Mouse (Mus musculus) kidney, embryonic 14.5 days (tissue): ENCODE data around the gene Srsf2. TPM values are rescaled to one million over a fixed set of nuclear protein-coding genes. Genes with fewer than 3 reads are reported as not detected.

ENCODE experiments used
- ATAC-seq: fragments of 200-750 bp; cut with Nextera tagmentation; 2 replicates; pipeline ENCODE4 v1.8.0; 2017; ENCODE audit warnings: moderate number of reproducible peaks, mild to moderate bottlenecking, moderate TSS enrichment, moderate library complexity; ENCODE audit not compliant: low FRiP score, low TSS enrichment
- H3K27ac ChIP-seq: fragments of 300-500 bp; sonication (generic); 2 replicates; pipeline ENCODE4 v1.5.1; 2014; ENCODE audit warnings: low read depth, mild to moderate bottlenecking, low read length, moderate library complexity, mixed read lengths
- H3K27me3 ChIP-seq: fragments of 300-500 bp; sonication (generic); 2 replicates; pipeline ENCODE4 v1.6.1; 2014; ENCODE audit warnings: mild to moderate bottlenecking, low read length; ENCODE audit not compliant: control insufficient read depth, insufficient read depth
- H3K36me3 ChIP-seq: fragments of 300-500 bp; sonication (generic); 2 replicates; pipeline ENCODE4 v1.6.1; 2014; ENCODE audit warnings: low read length, mixed read lengths; ENCODE audit not compliant: control insufficient read depth, insufficient read depth
- H3K4me1 ChIP-seq: fragments of 300-500 bp; sonication (generic); 2 replicates; pipeline ENCODE4 v1.6.1; 2014; ENCODE audit warnings: low read length, mixed read lengths; ENCODE audit not compliant: control insufficient read depth, insufficient read depth
- H3K4me2 ChIP-seq: fragments of 300-500 bp; sonication (generic); replicated peaks from 2 replicates; pipeline ENCODE4 v1.6.1; 2014; ENCODE audit warnings: low read depth, mild to moderate bottlenecking, low read length
- H3K4me3 ChIP-seq: fragments of 300-500 bp; sonication (generic); 2 replicates; pipeline ENCODE4 v1.5.1; 2014; ENCODE audit warnings: mild to moderate bottlenecking, low read length
- H3K9ac ChIP-seq: fragments of 300-500 bp; sonication (generic); 2 replicates; pipeline ENCODE4 v1.6.1; 2014; ENCODE audit warnings: low read depth, mild to moderate bottlenecking, low read length, moderate library complexity
- H3K9me3 ChIP-seq: fragments of 300-500 bp; sonication (generic); 2 replicates; pipeline ENCODE4 v1.6.1; 2016; ENCODE audit warnings: low read length; ENCODE audit not compliant: control insufficient read depth
- WGBS: fragments of 180-500 bp; shearing (Covaris S2); extraction: QIAGEN DNeasy Blood & Tissue Kit; methylation state at CpG from one replicate; pipeline ENCODE4 v1.1.7; 2014; 5-methylcytosine and 5-hydroxymethylcytosine counted together
- polyA plus RNA-seq: library from polyadenylated mRNA; unstranded; fragments of >200 nt; fragmentation: Nextera tagmentation; extraction: Ambion mirVana; gene quantifications from 2 replicates; pipeline ENCODE4 v1.2.1, GENCODE M21; 2014

Srsf2 gene
- polyA plus RNA-seq, 1 experiment from 2014 or later = 1,041 TPM

- Histone ChIP-seq H3K4me2 (peak overlapping the region; percentile 84), H3K27ac (peak overlapping the region; percentile 98), H3K9me3 (no peaks in the 10 kb centered on the region), H3K4me3 (peak overlapping the region; percentile 90), H3K9ac (peak overlapping the region; percentile 94), H3K27me3 (no peaks in the 10 kb centered on the region), H3K4me1 (peaks cover 23% of the 10 kb centered on the region), H3K36me3 (peaks cover 42% of the 10 kb centered on the region)
- WGBS = under 1% methylated on average over 71 of the region's 73 CpGs
- peak; percentile 36; the same call in 1 of the 2 replicates for ATAC-seq
Measured at GRCm38 (mm10) chr11:116842531-116843260, 10.2 kb downstream of the Srsf2 start.

DNA sequence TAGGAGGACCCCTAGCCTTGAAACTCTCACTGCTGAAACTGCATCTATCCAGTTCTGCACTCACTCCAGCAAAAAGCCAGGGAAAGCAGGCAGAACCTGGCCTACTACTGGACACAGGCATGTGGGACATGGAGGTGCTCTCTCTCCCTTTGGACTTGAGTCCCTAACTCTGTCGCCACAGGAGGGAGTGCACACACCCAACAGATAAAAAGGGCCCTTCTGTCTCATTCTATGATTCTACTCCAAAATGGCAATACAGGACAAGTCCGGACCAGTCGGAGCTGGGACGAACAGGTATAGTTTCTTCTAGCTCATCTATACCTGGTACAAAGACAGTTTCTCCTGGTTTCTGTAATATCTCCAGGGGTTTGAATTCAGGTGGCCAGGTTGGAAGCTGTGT lies 12.1 kb downstream of the Srsf2 start:
- peaks cover 21% of the 10 kb centered on the region for H3K4me1 ChIP-seq
- H3K9me3 ChIP-seq = no peaks in the 10 kb centered on the region
- H3K9ac ChIP-seq = peak overlapping the region; percentile 94; the same call in 1 of the 2 replicates
- H3K4me2 ChIP-seq = peak overlapping the region; percentile 84
- peak overlapping the region; percentile 90 for H3K4me3 ChIP-seq
- no peak overlapping the region for H3K27ac ChIP-seq
- no peak for ATAC-seq
- peaks cover 60% of the 10 kb centered on the region for H3K36me3 ChIP-seq
- no peaks in the 10 kb centered on the region for H3K27me3 ChIP-seq
- 83% methylated on average over 4 of the region's 4 CpGs for WGBS

GRCm38 (mm10) chr11:116839601-116840000 lies 13.3 kb downstream of the Srsf2 start:
- Histone ChIP-seq H3K27me3 (no peaks in the 10 kb centered on the region), H3K4me2 (no peak overlapping the region), H3K27ac (no peak overlapping the region), H3K9ac (no peak overlapping the region), H3K36me3 (peaks cover 69% of the 10 kb centered on the region), H3K9me3 (no peaks in the 10 kb centered on the region), H3K4me3 (no peak overlapping the region), H3K4me1 (peaks cover 20% of the 10 kb centered on the region)
- no peak for ATAC-seq
- WGBS = 84% methylated on average over 7 of the region's 7 CpGs

DNA sequence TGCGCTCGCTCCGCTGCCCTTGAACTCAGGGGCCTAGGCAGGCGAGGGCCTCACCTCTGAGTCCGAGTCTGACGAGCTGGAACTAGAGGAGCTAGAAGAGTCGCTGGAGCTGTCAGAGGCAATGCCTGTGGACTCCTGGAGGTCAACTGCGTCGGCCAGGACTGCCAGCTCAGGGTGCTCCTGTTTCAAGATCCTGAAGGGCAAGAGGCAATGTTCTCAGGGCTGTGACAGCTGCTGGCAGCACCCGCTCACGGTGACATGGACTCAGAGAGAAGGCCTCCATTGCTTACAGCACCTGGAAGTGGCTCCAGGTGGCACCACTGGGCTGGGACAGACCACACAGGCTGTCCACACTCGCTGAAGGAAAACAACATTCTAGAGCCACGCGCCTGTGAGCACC lies 14.0 kb downstream of the Srsf2 start:
- Histone ChIP-seq H3K36me3 (peaks cover 76% of the 10 kb centered on the region), H3K4me1 (peaks cover 16% of the 10 kb centered on the region), H3K27ac (no peak overlapping the region), H3K4me3 (no peak overlapping the region), H3K9ac (no peak overlapping the region), H3K9me3 (no peaks in the 10 kb centered on the region), H3K27me3 (no peaks in the 10 kb centered on the region), H3K4me2 (no peak overlapping the region)
- 69% methylated on average over 14 of the region's 14 CpGs for WGBS
- ATAC-seq = no peak

- Histone ChIP-seq H3K27ac (no peak overlapping the region), H3K9me3 (no peaks in the 10 kb centered on the region), H3K36me3 (peaks cover 89% of the 10 kb centered on the region), H3K27me3 (no peaks in the 10 kb centered on the region), H3K9ac (no peak overlapping the region), H3K4me1 (peaks cover 16% of the 10 kb centered on the region), H3K4me3 (no peak overlapping the region), H3K4me2 (no peak overlapping the region)
- ATAC-seq = no peak
- WGBS = 91% methylated on average over 10 of the region's 10 CpGs
Measured at GRCm38 (mm10) chr11:116837441-116837840, 15.5 kb downstream of the Srsf2 start.

DNA sequence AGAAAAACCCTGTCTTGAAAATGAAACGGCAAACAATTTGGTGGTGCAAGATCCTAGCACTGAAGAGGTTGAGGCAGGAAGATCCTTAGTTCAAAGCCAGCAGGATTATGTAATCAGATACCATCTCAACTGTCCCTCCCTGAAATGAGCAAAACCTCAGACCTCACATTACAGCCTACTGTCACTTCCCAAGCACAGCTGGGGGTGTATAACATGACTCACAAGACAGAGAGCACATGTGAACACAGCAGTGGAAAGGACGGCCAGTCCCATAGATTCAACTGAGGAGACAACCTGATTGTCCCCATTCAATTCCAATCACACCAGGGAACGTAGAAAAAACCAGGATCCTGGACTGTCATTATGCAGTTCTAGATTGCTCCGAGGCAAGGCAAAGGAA lies 16.6 kb downstream of the Srsf2 start:
- H3K27me3 ChIP-seq = no peaks in the 10 kb centered on the region
- no peak for ATAC-seq
- no peak overlapping the region for H3K9ac ChIP-seq
- H3K9me3 ChIP-seq = no peaks in the 10 kb centered on the region
- peaks cover 11% of the 10 kb centered on the region for H3K4me1 ChIP-seq
- no peak overlapping the region for H3K4me3 ChIP-seq
- peaks cover 88% of the 10 kb centered on the region for H3K36me3 ChIP-seq
- 95% methylated on average over 4 of the region's 4 CpGs for WGBS
- H3K4me2 ChIP-seq = no peak overlapping the region
- H3K27ac ChIP-seq = no peak overlapping the region

GRCm38 (mm10) chr11:116834954-116835353 lies 17.9 kb downstream of the Srsf2 start:
- H3K4me1 ChIP-seq = no peaks in the 10 kb centered on the region
- H3K9me3 ChIP-seq = no peaks in the 10 kb centered on the region
- H3K36me3 ChIP-seq = peaks cover 75% of the 10 kb centered on the region
- H3K9ac ChIP-seq = no peak overlapping the region
- WGBS = 94% methylated on average over 1 of the region's 1 CpGs
- no peak for ATAC-seq
- H3K4me3 ChIP-seq = no peak overlapping the region
- no peak overlapping the region for H3K27ac ChIP-seq
- no peak overlapping the region for H3K4me2 ChIP-seq
- H3K27me3 ChIP-seq = no peaks in the 10 kb centered on the region

DNA sequence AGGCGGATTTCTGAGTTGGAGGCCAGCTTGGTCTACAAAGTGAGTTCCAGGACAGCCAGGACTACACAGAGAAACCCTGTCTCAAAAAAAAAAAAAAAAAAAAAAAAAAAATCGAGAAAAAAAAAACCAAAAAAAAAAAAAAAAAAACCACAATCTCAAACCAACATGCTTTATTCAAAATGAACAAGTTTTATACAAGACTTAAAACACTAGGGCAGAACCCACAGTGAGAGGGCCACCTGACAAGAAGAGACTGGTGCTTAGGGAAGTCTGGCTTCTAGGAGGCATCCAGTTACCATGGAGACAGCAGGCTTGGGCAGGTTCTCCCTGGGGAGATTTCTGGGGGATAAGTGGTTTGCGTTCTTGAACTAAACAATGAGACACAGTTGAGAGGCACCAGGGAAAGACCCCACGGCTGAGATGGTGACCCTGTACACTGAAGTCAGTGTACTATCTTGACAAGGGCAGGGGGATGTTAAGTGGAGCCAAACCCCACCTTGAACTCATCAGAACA lies 20.7 kb downstream of the Srsf2 start:
- 52% methylated on average over 4 of the region's 4 CpGs for WGBS
- Histone ChIP-seq H3K4me3 (no peak overlapping the region), H3K4me2 (no peak overlapping the region), H3K9ac (no peak overlapping the region), H3K36me3 (peaks cover 47% of the 10 kb centered on the region), H3K27me3 (no peaks in the 10 kb centered on the region), H3K27ac (no peak overlapping the region), H3K9me3 (no peaks in the 10 kb centered on the region), H3K4me1 (peaks cover 3% of the 10 kb centered on the region; the same call in 1 of the 2 replicates)
- ATAC-seq = no peak

GRCm38 (mm10) chr11:116827534-116828165 lies 25.2 kb downstream of the Srsf2 start, which contains the start of gene Mxra7:
TSS of gene Mxra7 (minus strand) at chr11:116828046.
- Histone ChIP-seq H3K4me3 (peak within 1 kb of the TSS; percentile 60), H3K9me3 (no peaks in the 10 kb centered on the region), H3K9ac (peak within 1 kb of the TSS; percentile 72), H3K27me3 (no peaks in the 10 kb centered on the region), H3K27ac (no peak within 1 kb of the TSS), H3K4me2 (peak within 1 kb of the TSS; percentile 80), H3K4me1 (peaks cover 21% of the 10 kb centered on the region), H3K36me3 (peaks cover 3% of the 10 kb centered on the region)
- ATAC-seq = peak; percentile 70
- under 1% methylated on average over 70 of the region's 71 CpGs for WGBS
